Mouse (Mus musculus): ENCODE measurements at regions not wholly inside any gene's neighbourhood (a gene's known extent, or its start where the extent isn't known, plus 50 kb on each side); places are given as distances from the start of the nearest gene placed in this dataset.
A peak's percentile ranks its signal among the peaks of the same experiment; 100 is the strongest.

- peak in 1 of 2 experiments; percentile 8 for DNase-seq (ENCODE audit: low spot score in 2 of 2)
- intact Hi-C loops (cut with DNase I) = no loop called here
Observed at GRCm38 (mm10) chr9:105582944-105583343, 55.8 kb upstream of the Atp2c1 start.

- intact Hi-C loops (cut with DNase I) = no loop called here
- DNase-seq (ENCODE audit: low spot score in 2 of 2) = no peak
Observed at GRCm38 (mm10) chr9:105579601-105580000, 52.5 kb upstream of the Atp2c1 start.

Measured in left cerebral cortex, postnatal 25 days (tissue).